Mouse (Mus musculus) liver, embryonic 14.5 days (tissue): ENCODE data around the gene Spata31d1b.

Experiments used
- CTCF ChIP-seq: IDR thresholded peaks from 2 replicates; pipeline ENCODE4 v1.5.1; 2016; ENCODE audit warnings: antibody characterized with exemption, low read depth, control low read depth
- EP300 ChIP-seq: IDR thresholded peaks from 2 replicates; pipeline ENCODE4 v1.6.1; 2016; ENCODE audit warnings: antibody characterized with exemption, low read depth

- TF ChIP-seq CTCF = peak; percentile 73
- TF ChIP-seq EP300 = no peak
Measured at GRCm38 (mm10) chr13:59741697-59742096, 29.6 kb downstream of the Spata31d1b start.
